Mouse (Mus musculus) MEL (cell line): Measurements from ENCODE around the gene Coq3.

Source experiments
- CTCF ChIP-seq, 3 experiments: IDR thresholded peaks in 2 of 3; conservative IDR thresholded peaks in 1 of 3; 2 replicates each; pipeline ENCODE4 v1.5.1; 2011 to 2012; ENCODE audit warnings: low read length in 3 of 3, low read depth in 2 of 3, mild to moderate bottlenecking in 2 of 3, improper control_type of control experiment in 1 of 3, inconsistent platforms in 1 of 3, mixed read lengths in 1 of 3, moderate library complexity in 1 of 3; ENCODE audit not compliant: control insufficient read depth in 1 of 3, insufficient read depth in 1 of 3, poor library complexity in 1 of 3, severe bottlenecking in 1 of 3
- HCFC1 ChIP-seq: IDR thresholded peaks from 2 replicates; pipeline ENCODE4 v1.6.1; 2012; ENCODE audit warnings: low read depth, mild to moderate bottlenecking, inconsistent platforms, low read length, improper control_type of control experiment, moderate library complexity
- JUND ChIP-seq: IDR thresholded peaks from 2 replicates; pipeline ENCODE4 v1.6.1; 2011; ENCODE audit warnings: low read depth, mild to moderate bottlenecking, improper control_type of control experiment, low read length
- MAX ChIP-seq: IDR thresholded peaks from 2 replicates; pipeline ENCODE4 v1.6.1; 2011; ENCODE audit warnings: low read length, improper control_type of control experiment
- MAZ ChIP-seq: IDR thresholded peaks from 2 replicates; pipeline ENCODE4 v1.6.1; 2012; ENCODE audit warnings: low read depth, mild to moderate bottlenecking, inconsistent platforms, low read length, improper control_type of control experiment
- POLR2A ChIP-seq, 2 experiments: IDR thresholded peaks; 2 replicates each; pipeline ENCODE4 v1.6.1; 2011 to 2012; ENCODE audit warnings: low read length in 2 of 2, mild to moderate bottlenecking in 2 of 2, control low read depth in 1 of 2, improper control_type of control experiment in 1 of 2, low read depth in 1 of 2, moderate library complexity in 1 of 2; ENCODE audit not compliant: control insufficient read depth in 1 of 2, insufficient read depth in 1 of 2, poor library complexity in 1 of 2
- POLR2AphosphoS2 ChIP-seq: IDR thresholded peaks from 2 replicates; pipeline ENCODE4 v1.6.1; 2011; ENCODE audit warnings: low read length, improper control_type of control experiment
- SIN3A ChIP-seq: IDR thresholded peaks from 2 replicates; pipeline ENCODE4 v1.6.1; 2012; ENCODE audit warnings: low read length, improper control_type of control experiment, inconsistent platforms
- UBTF ChIP-seq: IDR thresholded peaks from 2 replicates; pipeline ENCODE4 v1.6.1; 2012; ENCODE audit warnings: low read depth, mild to moderate bottlenecking, inconsistent platforms, low read length, improper control_type of control experiment, moderate library complexity, borderline replicate concordance; ENCODE audit not compliant: insufficient read depth
- USF1 ChIP-seq: IDR thresholded peaks from 2 replicates; pipeline ENCODE4 v1.6.1; 2014; ENCODE audit warnings: low read depth, mild to moderate bottlenecking, inconsistent platforms, low read length, improper control_type of control experiment, moderate library complexity
- ZC3H11A ChIP-seq: IDR thresholded peaks from 2 replicates; pipeline ENCODE4 v1.6.1; 2012; ENCODE audit warnings: low read depth, mild to moderate bottlenecking, inconsistent platforms, low read length, improper control_type of control experiment
- ZNF384 ChIP-seq: IDR thresholded peaks from 2 replicates; pipeline ENCODE4 v1.6.1; 2012; ENCODE audit warnings: low read depth, mild to moderate bottlenecking, inconsistent platforms, low read length, improper control_type of control experiment

DNA sequence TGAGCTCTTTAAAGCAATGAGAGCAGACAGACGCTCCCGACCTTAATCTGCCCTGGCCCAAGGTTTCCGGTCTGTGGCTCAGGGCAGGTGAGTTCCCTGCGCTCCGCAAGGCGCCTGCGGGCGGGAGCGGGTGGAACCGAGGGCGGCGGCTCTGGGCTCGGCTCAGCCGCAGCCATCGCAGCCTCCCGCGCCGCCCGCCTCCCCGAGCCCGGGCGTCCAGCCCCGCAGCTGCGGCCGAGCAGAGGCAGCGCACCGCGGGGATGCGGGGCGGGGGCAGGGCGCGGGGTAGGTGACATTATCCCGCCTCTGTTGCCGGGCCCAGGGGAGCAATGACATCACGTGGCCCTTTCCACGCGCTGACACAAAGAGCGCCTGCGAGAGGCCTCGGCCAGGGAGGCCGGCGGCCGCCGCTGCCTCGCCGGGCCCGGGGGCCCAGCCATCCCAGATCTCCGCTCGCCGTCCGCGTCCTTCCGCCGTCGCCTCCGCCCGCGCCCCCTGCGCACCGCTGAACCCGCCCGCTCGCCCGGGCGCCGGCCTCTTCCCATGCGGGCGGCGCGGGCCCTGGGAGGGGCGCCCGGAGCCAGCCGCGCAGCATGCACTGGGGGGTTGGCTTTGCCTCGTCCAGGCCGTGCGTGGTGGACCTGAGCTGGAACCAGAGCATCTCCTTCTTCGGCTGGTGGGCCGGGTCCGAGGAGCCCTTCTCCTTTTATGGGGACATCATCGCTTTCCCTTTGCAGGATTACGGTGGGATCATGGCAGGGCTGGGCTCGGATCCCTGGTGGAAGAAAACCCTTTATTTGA lies 51.7 kb downstream of the Coq3 start, which contains the start of gene Faxc:
- TF ChIP-seq CTCF (IDR thresholded peaks at IDR 0.05 in 2 of 3, conservative IDR thresholded peaks at IDR 0.05 in 1 of 3; ENCODE audit: control insufficient read depth in 1 of 3, insufficient read depth in 1 of 3, low read depth in 2 of 3, low read length in 3 of 3, poor library complexity in 1 of 3, severe bottlenecking in 1 of 3) (no peak), MAX (no peak), HCFC1 (no peak), ZNF384 (no peak), JUND (no peak), POLR2A (IDR thresholded peaks at IDR 0.05; ENCODE audit: control insufficient read depth in 1 of 2, insufficient read depth in 1 of 2, low read depth in 1 of 2, low read length in 2 of 2, poor library complexity in 1 of 2) (no peak), UBTF (no peak), USF1 (no peak), SIN3A (no peak), ZC3H11A (no peak), POLR2AphosphoS2 (no peak), MAZ (no peak)
